ENCODE assay signal across 14 mouse cellular contexts in genomic region chrX:107150027-107150426, GRCm38 (mm10). TPM values are rescaled to one million over a fixed set of nuclear protein-coding genes. Genes with fewer than 3 reads are reported as not detected.
A peak's percentile ranks its signal among the peaks of the same experiment; 100 is the strongest.
DNase-seq lines count a peak whose midpoint lies in the region; ATAC-seq and TF ChIP-seq lines count a peak whose summit lies in the region.
"Had no signal": no experiment of that assay in that cellular context is flagged by ENCODE, and none has a peak within 500 bp of the region (broad histone marks: within the 10 kb centered on the region; RNA-seq: fewer than 3 reads in every experiment).

No protein-coding gene starts in this region.

- H3K27me3 ChIP-seq in heart, embryonic 14.5 days (ENCODE audit: control insufficient read depth, insufficient read depth, low read length): no peaks in the 10 kb centered on the region
- H3K27me3 ChIP-seq in spleen, adult 2 months (ENCODE audit: control insufficient read depth, insufficient read depth, low read length): no peaks in the 10 kb centered on the region
- peaks cover 14% of the 10 kb centered on the region for H3K27me3 ChIP-seq in embryonic facial prominence, embryonic 10.5 days (replicated peaks; ENCODE audit: low read depth, poor library complexity, severe bottlenecking)
- H3K27me3 ChIP-seq in stomach, embryonic 15.5 days (replicated peaks): no peaks in the 10 kb centered on the region
- no peaks in the 10 kb centered on the region for H3K27me3 ChIP-seq in midbrain, embryonic 15.5 days (replicated peaks)
- H3K27me3 ChIP-seq: embryonic facial prominence, embryonic 12.5 days had no signal

- TF ChIP-seq POLR2A in spleen, adult 2 months (IDR thresholded peaks at IDR 0.05; ENCODE audit: low read depth, low read length): no peak

- ATAC-seq in heart, embryonic 14.5 days (ENCODE audit: insufficient number of reproducible peaks, insufficient read depth, low FRiP score, low read depth): no peak
- ATAC-seq in stomach, embryonic 15.5 days (ENCODE audit: insufficient read depth, low FRiP score, low read depth): no peak
- ATAC-seq in inflammation-experienced regulatory T-cells, adult 6 months: no peak
- no peak for ATAC-seq in midbrain, embryonic 15.5 days (replicated peaks)
- ATAC-seq: intestine, postnatal 0 days had no signal

- H3K4me2 ChIP-seq in heart, embryonic 14.5 days (ENCODE audit: low read length): peak overlapping the region; percentile 27
- no peak overlapping the region; the same call in 1 of the 2 replicates for H3K4me2 ChIP-seq in stomach, embryonic 15.5 days
- no peak overlapping the region for H3K4me2 ChIP-seq in midbrain, embryonic 15.5 days
- H3K4me2 ChIP-seq: embryonic facial prominence, embryonic 12.5 days had no signal

- DNase-seq in heart, postnatal 4 days: no peak
- no peak for DNase-seq in spleen, adult 2 months (ENCODE audit: low read depth in 1 of 2, low spot score in 2 of 2)
- DNase-seq in spleen, postnatal 14 days (ENCODE audit: low spot score in 2 of 2): no peak
- peak; percentile 7 for DNase-seq in embryonic facial prominence, embryonic 10.5 days (ENCODE audit: low spot score)
- DNase-seq: adrenal gland, postnatal 25 days; gastrocnemius, postnatal 10 days; lung, postnatal 14 days; thymus, postnatal 14 days had no signal

- 29% methylated on average over 5 of the region's 5 CpGs for WGBS in heart, embryonic 14.5 days
- WGBS in spleen, adult 2 months: 30% methylated on average over 5 of the region's 5 CpGs
- WGBS in embryonic facial prominence, embryonic 10.5 days: 52% methylated on average over 5 of the region's 5 CpGs
- 38% methylated on average over 5 of the region's 5 CpGs for WGBS in stomach, embryonic 15.5 days
- WGBS in midbrain, embryonic 15.5 days: 45% methylated on average over 5 of the region's 5 CpGs

- H3K4me1 ChIP-seq in heart, embryonic 14.5 days (ENCODE audit: control insufficient read depth in 2 of 2, insufficient read depth in 2 of 2, low read length in 2 of 2): no peaks in the 10 kb centered on the region
- no peaks in the 10 kb centered on the region for H3K4me1 ChIP-seq in spleen, adult 2 months (ENCODE audit: control insufficient read depth, insufficient read depth, insufficient read length)
- no peaks in the 10 kb centered on the region for H3K4me1 ChIP-seq in embryonic facial prominence, embryonic 10.5 days
- no peaks in the 10 kb centered on the region for H3K4me1 ChIP-seq in stomach, embryonic 15.5 days
- no peaks in the 10 kb centered on the region for H3K4me1 ChIP-seq in midbrain, embryonic 15.5 days
- H3K4me1 ChIP-seq: embryonic facial prominence, embryonic 12.5 days had no signal

- no peaks in the 10 kb centered on the region for H3K9me3 ChIP-seq in heart, embryonic 14.5 days (ENCODE audit: control insufficient read depth, low read length)
- H3K9me3 ChIP-seq in embryonic facial prominence, embryonic 10.5 days: no peaks in the 10 kb centered on the region
- H3K9me3 ChIP-seq in stomach, embryonic 15.5 days: no peaks in the 10 kb centered on the region
- H3K9me3 ChIP-seq in midbrain, embryonic 15.5 days: no peaks in the 10 kb centered on the region
- H3K9me3 ChIP-seq: embryonic facial prominence, embryonic 12.5 days had no signal

- H3K9ac ChIP-seq in heart, embryonic 14.5 days (ENCODE audit: low read length): 0 out of 2 replicates have a peak overlapping the region, but pooled peaks have one; percentile 21
- H3K9ac ChIP-seq in stomach, embryonic 15.5 days: no peak overlapping the region
- H3K9ac ChIP-seq in midbrain, embryonic 15.5 days: no peak overlapping the region
- H3K9ac ChIP-seq: embryonic facial prominence, embryonic 12.5 days had no signal

- H3K36me3 ChIP-seq in heart, embryonic 14.5 days (ENCODE audit: control insufficient read depth, insufficient read depth, low read length): no peaks in the 10 kb centered on the region
- no peaks in the 10 kb centered on the region for H3K36me3 ChIP-seq in spleen, adult 2 months (ENCODE audit: control insufficient read depth, insufficient read depth, low read length)
- no peaks in the 10 kb centered on the region for H3K36me3 ChIP-seq in embryonic facial prominence, embryonic 10.5 days (replicated peaks)
- no peaks in the 10 kb centered on the region for H3K36me3 ChIP-seq in stomach, embryonic 15.5 days
- no peaks in the 10 kb centered on the region for H3K36me3 ChIP-seq in midbrain, embryonic 15.5 days (replicated peaks)
- H3K36me3 ChIP-seq: embryonic facial prominence, embryonic 12.5 days had no signal

- no peak overlapping the region for H3K4me3 ChIP-seq in heart, embryonic 14.5 days (ENCODE audit: control insufficient read depth in 1 of 2, insufficient read depth in 1 of 2, low read depth in 1 of 2, low read length in 2 of 2)
- peak overlapping the region; percentile 53 for H3K4me3 ChIP-seq in spleen, adult 2 months (ENCODE audit: extremely low read depth, insufficient read depth, insufficient read length)
- H3K4me3 ChIP-seq in embryonic facial prominence, embryonic 10.5 days: no peak overlapping the region
- no peak overlapping the region for H3K4me3 ChIP-seq in stomach, embryonic 15.5 days (replicated peaks)
- H3K4me3 ChIP-seq in midbrain, embryonic 15.5 days: no peak overlapping the region
- H3K4me3 ChIP-seq: embryonic facial prominence, embryonic 12.5 days had no signal

- TF ChIP-seq CTCF in spleen, adult 2 months (IDR thresholded peaks at IDR 0.05; ENCODE audit: extremely low read depth, insufficient read depth, insufficient read length, insufficient replicate concordance): no peak

- peak overlapping the region; percentile 47 to 53; a peak in 3 of 4 replicates for H3K27ac ChIP-seq in heart, embryonic 14.5 days (replicated peaks in 1 of 2; ENCODE audit: control insufficient read depth in 1 of 2, insufficient read depth in 1 of 2, low read depth in 2 of 2, low read length in 2 of 2)
- peak overlapping the region; percentile 72; the same call in 1 of the 2 replicates for H3K27ac ChIP-seq in spleen, adult 2 months (ENCODE audit: insufficient read depth, low read length)
- H3K27ac ChIP-seq in embryonic facial prominence, embryonic 10.5 days (replicated peaks): no peak overlapping the region
- peak overlapping the region; percentile 69 for H3K27ac ChIP-seq in stomach, embryonic 15.5 days
- no peak overlapping the region for H3K27ac ChIP-seq in midbrain, embryonic 15.5 days

RNA-seq across cellular contexts. Expression of gene P2ry10b, which starts 1.3 kb away (rescaled TPM):
- polyA plus RNA-seq in heart, embryonic 14.5 days (2014; fragmentation: Nextera tagmentation; extraction: Ambion mirVana): 0.90 and 0.92 TPM in 2 replicates
- total RNA-seq in heart, postnatal 4 days (2021): 1 to 10 TPM; 2.4 to 2.7 TPM
- 16.3 TPM in 2 replicates for polyA plus RNA-seq in spleen, adult 2 months (2012; rRNA removed)
- polyA plus RNA-seq in embryonic facial prominence, embryonic 10.5 days (2016; fragmentation: Nextera tagmentation; extraction: Ambion mirVana): 0.35 and 0.37 TPM in 2 replicates
- 0.76 and 1.3 TPM in 2 replicates for polyA plus RNA-seq in stomach, embryonic 15.5 days (2015; fragmentation: Nextera tagmentation; extraction: Ambion mirVana)
- polyA plus RNA-seq in inflammation-experienced regulatory T-cells, adult 6 months (2017; shearing (Covaris generic)): 10 to 100 TPM in 1 of 3 experiments, 1 to 10 TPM in 2; 5.1 to 10.1 (median 8.5) TPM
- polyA plus RNA-seq in midbrain, embryonic 15.5 days (2015; fragmentation: Nextera tagmentation; extraction: Ambion mirVana): 0.15 and 0.22 TPM in 2 replicates

Comparison
In these comparisons a context has a peak if more than half of its experiments do, and no peak if none do; other contexts are left out.
1. H3K27ac ChIP-seq: peak in heart, embryonic 14.5 days (2 of 2), spleen, adult 2 months (single experiment) and stomach, embryonic 15.5 days (single experiment); none in embryonic facial prominence, embryonic 10.5 days (single experiment) and midbrain, embryonic 15.5 days (single experiment).